9 mouse cellular contexts compared by ENCODE assay signal in the genomic region with DNA sequence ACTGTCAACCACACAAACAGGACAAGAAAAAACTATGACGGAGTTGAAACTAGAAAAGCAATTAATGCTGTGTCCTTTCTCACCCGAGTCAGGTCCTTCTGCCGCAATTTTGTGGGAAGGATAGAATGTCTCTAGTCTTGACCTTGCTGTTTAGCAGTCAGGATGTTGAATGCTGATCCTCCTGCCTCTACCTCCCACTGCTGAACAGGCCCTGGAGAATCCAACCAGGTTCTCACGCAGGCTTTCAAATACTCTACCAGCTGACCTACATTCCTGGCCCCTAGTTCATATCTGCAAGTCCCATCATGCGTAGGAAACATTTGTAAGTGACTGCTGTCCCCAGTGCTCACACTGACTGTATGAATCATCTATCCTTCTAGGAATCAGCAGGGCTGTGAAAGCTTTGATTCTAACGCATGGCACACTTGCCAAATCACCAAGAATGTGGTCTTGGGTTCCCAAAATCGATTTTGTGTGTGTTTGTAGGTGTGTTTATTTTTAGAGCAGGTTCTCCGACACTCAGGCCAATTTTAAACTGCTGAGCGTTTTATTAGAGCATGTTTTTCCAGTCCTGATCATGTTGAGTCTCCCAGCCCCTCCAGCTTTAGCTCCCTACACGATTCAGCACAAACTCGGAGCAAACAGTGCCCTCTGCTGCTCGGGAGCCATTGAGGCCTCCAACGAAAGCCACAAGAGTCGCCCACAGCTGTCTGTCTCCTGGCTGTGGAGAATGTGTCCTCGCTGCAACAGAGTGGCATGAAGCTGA.
A peak's percentile ranks its signal among the peaks of the same experiment; 100 is the strongest.
DNase-seq lines count a peak whose midpoint lies in the region; ATAC-seq and TF ChIP-seq lines count a peak whose summit lies in the region.
"Had no signal": no experiment of that assay in that cellular context is flagged by ENCODE, and none has a peak within 500 bp of the region (broad histone marks: within the 10 kb centered on the region; RNA-seq: fewer than 3 reads in every experiment).

No protein-coding gene starts in this region.

- H3K9ac ChIP-seq in hindbrain, embryonic 11.5 days (ENCODE audit: low read depth, low read length): no peak overlapping the region
- no peak overlapping the region for H3K9ac ChIP-seq in hindbrain, embryonic 12.5 days
- no peak overlapping the region for H3K9ac ChIP-seq in forebrain, embryonic 15.5 days (replicated peaks)
- no peak overlapping the region for H3K9ac ChIP-seq in neural tube, embryonic 12.5 days
- H3K9ac ChIP-seq: limb, embryonic 12.5 days had no signal

- H3K27me3 ChIP-seq in hindbrain, embryonic 11.5 days (ENCODE audit: control insufficient read depth, insufficient read depth, low read length): no peaks in the 10 kb centered on the region
- H3K27me3 ChIP-seq in hindbrain, embryonic 12.5 days: no peaks in the 10 kb centered on the region
- H3K27me3 ChIP-seq in forebrain, embryonic 15.5 days: no peaks in the 10 kb centered on the region
- H3K27me3 ChIP-seq in kidney, adult 2 months (replicated peaks; ENCODE audit: control insufficient read depth, insufficient read depth, low read length): no peaks in the 10 kb centered on the region
- no peaks in the 10 kb centered on the region for H3K27me3 ChIP-seq in neural tube, embryonic 12.5 days (replicated peaks)
- H3K27me3 ChIP-seq: limb, embryonic 12.5 days had no signal

- peak; percentile 66; the same call in 1 of the 2 replicates for TF ChIP-seq CTCF in brain, embryonic 14.5 days (IDR thresholded peaks at IDR 0.05; ENCODE audit: borderline replicate concordance, extremely low read depth, insufficient read depth, insufficient read length)
- TF ChIP-seq CTCF in kidney, adult 2 months (conservative IDR thresholded peaks at IDR 0.05; ENCODE audit: insufficient read depth, insufficient read length, low read depth, low read length): peak; percentile 63

- no peaks in the 10 kb centered on the region for H3K9me3 ChIP-seq in hindbrain, embryonic 11.5 days (ENCODE audit: control insufficient read depth, low read length)
- H3K9me3 ChIP-seq in hindbrain, embryonic 12.5 days (replicated peaks): no peaks in the 10 kb centered on the region
- no peaks in the 10 kb centered on the region for H3K9me3 ChIP-seq in forebrain, embryonic 15.5 days
- no peaks in the 10 kb centered on the region for H3K9me3 ChIP-seq in neural tube, embryonic 12.5 days
- H3K9me3 ChIP-seq: limb, embryonic 12.5 days had no signal

- TF ChIP-seq POLR2A in brain, embryonic 14.5 days (IDR thresholded peaks at IDR 0.05; ENCODE audit: borderline replicate concordance, extremely low read depth, insufficient read depth, insufficient read length, poor library complexity, severe bottlenecking): no peak
- TF ChIP-seq POLR2A in kidney, adult 2 months (IDR thresholded peaks at IDR 0.05; ENCODE audit: low read depth, low read length): no peak

- no peaks in the 10 kb centered on the region for H3K4me1 ChIP-seq in hindbrain, embryonic 11.5 days (replicated peaks; ENCODE audit: control insufficient read depth, insufficient read depth, low read length)
- H3K4me1 ChIP-seq in hindbrain, embryonic 12.5 days: no peaks in the 10 kb centered on the region
- no peaks in the 10 kb centered on the region for H3K4me1 ChIP-seq in forebrain, embryonic 15.5 days
- H3K4me1 ChIP-seq in kidney, adult 2 months (ENCODE audit: control insufficient read depth, insufficient read depth, low read length): no peaks in the 10 kb centered on the region
- H3K4me1 ChIP-seq in neural tube, embryonic 12.5 days: no peaks in the 10 kb centered on the region
- H3K4me1 ChIP-seq: limb, embryonic 12.5 days had no signal

- H3K36me3 ChIP-seq in hindbrain, embryonic 11.5 days (ENCODE audit: control insufficient read depth, insufficient read depth, low read length): no peaks in the 10 kb centered on the region
- H3K36me3 ChIP-seq in hindbrain, embryonic 12.5 days: no peaks in the 10 kb centered on the region
- H3K36me3 ChIP-seq in forebrain, embryonic 15.5 days: no peaks in the 10 kb centered on the region
- no peaks in the 10 kb centered on the region for H3K36me3 ChIP-seq in kidney, adult 2 months (ENCODE audit: control insufficient read depth, insufficient read depth, low read length)
- no peaks in the 10 kb centered on the region for H3K36me3 ChIP-seq in neural tube, embryonic 12.5 days
- H3K36me3 ChIP-seq: limb, embryonic 12.5 days had no signal

- no peak overlapping the region for H3K4me3 ChIP-seq in hindbrain, embryonic 11.5 days (ENCODE audit: low read depth, low read length)
- no peak overlapping the region for H3K4me3 ChIP-seq in hindbrain, embryonic 12.5 days
- H3K4me3 ChIP-seq in forebrain, embryonic 15.5 days: no peak overlapping the region
- H3K4me3 ChIP-seq in kidney, adult 2 months (ENCODE audit: insufficient read depth, low read depth, low read length): no peak overlapping the region
- no peak overlapping the region for H3K4me3 ChIP-seq in neural tube, embryonic 12.5 days
- H3K4me3 ChIP-seq: limb, embryonic 12.5 days had no signal

- intact Hi-C loops in left cerebral cortex, postnatal 4 days (cut with DNase I): loop anchor here (5.0 kb wide), 1 partner anchor 92 kb away; no protein-coding TSS in a partner anchor

- WGBS in hindbrain, embryonic 11.5 days: 46% methylated on average over 15 of the region's 15 CpGs
- 42% methylated on average over 15 of the region's 15 CpGs for WGBS in hindbrain, embryonic 12.5 days
- 46% methylated on average over 15 of the region's 15 CpGs for WGBS in forebrain, embryonic 15.5 days
- WGBS in kidney, adult 2 months: 42% methylated on average over 15 of the region's 15 CpGs
- 44% methylated on average over 15 of the region's 15 CpGs for WGBS in neural tube, embryonic 12.5 days

- H3K4me2 ChIP-seq in hindbrain, embryonic 11.5 days (replicated peaks; ENCODE audit: low read depth, low read length): no peak overlapping the region
- H3K4me2 ChIP-seq in hindbrain, embryonic 12.5 days (replicated peaks): no peak overlapping the region
- H3K4me2 ChIP-seq in forebrain, embryonic 15.5 days (replicated peaks): no peak overlapping the region
- H3K4me2 ChIP-seq in neural tube, embryonic 12.5 days (replicated peaks): no peak overlapping the region
- H3K4me2 ChIP-seq: limb, embryonic 12.5 days had no signal

- peak; percentile 69 for DNase-seq in hindbrain, embryonic 11.5 days (ENCODE audit: low spot score)
- peak; percentile 67 for DNase-seq in brain, embryonic 14.5 days (ENCODE audit: low read depth)
- DNase-seq in kidney, adult 2 months: peak; percentile 56
- peak; percentile 69 for DNase-seq in left cerebral cortex, postnatal 4 days
- DNase-seq in thymus, postnatal 25 days: peak; percentile 27

- ATAC-seq in hindbrain, embryonic 11.5 days (ENCODE audit: low FRiP score): no peak; the same call in 1 of the 2 replicates
- ATAC-seq in hindbrain, embryonic 12.5 days (ENCODE audit: low FRiP score): no peak
- ATAC-seq in forebrain, embryonic 15.5 days (replicated peaks): 0 out of 2 replicates have a peak, but pooled peaks have one; percentile 44
- 0 out of 2 replicates have a peak, but pooled peaks have one; percentile 44 for ATAC-seq in neural tube, embryonic 12.5 days (ENCODE audit: low FRiP score, low read depth)

- no peak overlapping the region for H3K27ac ChIP-seq in hindbrain, embryonic 11.5 days (ENCODE audit: low read depth, low read length)
- H3K27ac ChIP-seq in hindbrain, embryonic 12.5 days: no peak overlapping the region
- no peak overlapping the region for H3K27ac ChIP-seq in forebrain, embryonic 15.5 days (replicated peaks)
- H3K27ac ChIP-seq in kidney, adult 2 months (ENCODE audit: insufficient read depth, low read depth, low read length): no peak overlapping the region
- H3K27ac ChIP-seq in neural tube, embryonic 12.5 days: no peak overlapping the region
- H3K27ac ChIP-seq: limb, embryonic 12.5 days had no signal

Comparison
In these comparisons a context has a peak if more than half of its experiments do, and no peak if none do; other contexts are left out.
1. ATAC-seq: peak in forebrain, embryonic 15.5 days (single experiment) and neural tube, embryonic 12.5 days (single experiment); none in hindbrain, embryonic 11.5 days (single experiment) and hindbrain, embryonic 12.5 days (single experiment).
2. Peak in every context shown above with its lines, with median percentiles within 50 percentile points of each other: DNase-seq.